Comparison of ENCODE assay signal across 29 mouse cellular contexts in genomic region chr12:75687314-75687713, GRCm38 (mm10). TPM values are rescaled to one million over a fixed set of nuclear protein-coding genes. Genes with fewer than 3 reads are reported as not detected.
DNase-seq lines count a peak whose midpoint lies in the region; ATAC-seq and TF ChIP-seq lines count a peak whose summit lies in the region.
"Had no signal": no experiment of that assay in that cellular context is flagged by ENCODE, and none has a peak within 500 bp of the region (broad histone marks: within the 10 kb centered on the region; RNA-seq: fewer than 3 reads in every experiment).

No protein-coding gene starts in this region.

- no peak overlapping the region for H3K4me2 ChIP-seq in intestine, embryonic 16.5 days (ENCODE audit: low read depth, low read length)
- H3K4me2 ChIP-seq in intestine, embryonic 15.5 days (replicated peaks) = no peak overlapping the region
- H3K4me2 ChIP-seq: forebrain, embryonic 15.5 days; heart, embryonic 13.5 days; hindbrain, embryonic 14.5 days had no signal

- H3K27me3 ChIP-seq in intestine, embryonic 16.5 days (replicated peaks; ENCODE audit: control insufficient read depth, insufficient read depth, low read length) = no peaks in the 10 kb centered on the region
- no peaks in the 10 kb centered on the region for H3K27me3 ChIP-seq in intestine, embryonic 15.5 days (replicated peaks)
- no peaks in the 10 kb centered on the region for H3K27me3 ChIP-seq in forebrain, embryonic 10.5 days (ENCODE audit: poor library complexity, severe bottlenecking)
- H3K27me3 ChIP-seq: CH12.LX; forebrain, embryonic 15.5 days; heart, embryonic 13.5 days had no signal

- TF ChIP-seq CTCF in bone marrow macrophage, adult 2 months (IDR thresholded peaks at IDR 0.05; ENCODE audit: low read depth, low read length) = no peak

- H3K27ac ChIP-seq in intestine, embryonic 16.5 days (ENCODE audit: low read length) = no peak overlapping the region
- no peak overlapping the region for H3K27ac ChIP-seq in intestine, embryonic 15.5 days
- H3K27ac ChIP-seq in bone marrow macrophage, adult 2 months (ENCODE audit: insufficient read depth, low read depth, low read length) = peak overlapping the region; percentile 92
- H3K27ac ChIP-seq in forebrain, embryonic 10.5 days = no peak overlapping the region
- H3K27ac ChIP-seq: forebrain, embryonic 15.5 days; gastrocnemius, adult 2 months; heart, embryonic 13.5 days; hindbrain, embryonic 14.5 days; hindbrain, postnatal 0 days had no signal

- no peak for DNase-seq in frontal cortex, adult 2 months (ENCODE audit: extremely low spot score in 1 of 2, low spot score in 1 of 2)
- DNase-seq in frontal cortex, postnatal 36 days (ENCODE audit: low spot score in 2 of 2) = no peak
- no peak for DNase-seq in forebrain, embryonic 10.5 days (ENCODE audit: extremely low spot score, low spot score)
- DNase-seq: adrenal gland, adult 8-10 months; adrenal gland, postnatal 25 days; B cell, adult 2 months; cerebellum, adult 11 months; cerebellum, adult 8-10 months; cerebellum, postnatal 10 days; cerebellum, postnatal 36 days; gastrocnemius, adult 2 months; gastrocnemius, postnatal 14 days; heart, adult 11 months; heart, postnatal 14 days; heart, postnatal 4 days; kidney, adult 11 months; kidney, adult 8-10 months had no signal

- no peak overlapping the region for H3K4me3 ChIP-seq in intestine, embryonic 16.5 days (ENCODE audit: low read length)
- no peak overlapping the region for H3K4me3 ChIP-seq in intestine, embryonic 15.5 days (replicated peaks)
- H3K4me3 ChIP-seq in bone marrow macrophage, adult 2 months (ENCODE audit: insufficient read depth, low read length) = peak overlapping the region; percentile 36; the same call in 1 of the 2 replicates
- H3K4me3 ChIP-seq in forebrain, embryonic 10.5 days = no peak overlapping the region
- H3K4me3 ChIP-seq: forebrain, embryonic 15.5 days; gastrocnemius, adult 2 months; heart, embryonic 13.5 days had no signal

- no peaks in the 10 kb centered on the region for H3K4me1 ChIP-seq in intestine, embryonic 16.5 days (ENCODE audit: control insufficient read depth, insufficient read depth, low read length)
- no peaks in the 10 kb centered on the region for H3K4me1 ChIP-seq in intestine, embryonic 15.5 days (replicated peaks)
- H3K4me1 ChIP-seq in bone marrow macrophage, adult 2 months (ENCODE audit: control insufficient read depth, insufficient read depth, low read length) = peaks cover 31% of the 10 kb centered on the region
- no peaks in the 10 kb centered on the region for H3K4me1 ChIP-seq in forebrain, embryonic 10.5 days
- H3K4me1 ChIP-seq: forebrain, embryonic 15.5 days; heart, embryonic 13.5 days had no signal

- ATAC-seq in intestine, embryonic 16.5 days = peak; percentile 58; the same call in 1 of the 2 replicates
- ATAC-seq in intestine, embryonic 15.5 days = no peak
- peak; percentile 62 for ATAC-seq in granulocyte monocyte progenitor cell, adult 5-6 weeks (replicated peaks; ENCODE audit: poor library complexity, severe bottlenecking)
- ATAC-seq in megakaryocyte progenitor cell, adult 5-6 weeks (replicated peaks; ENCODE audit: poor library complexity) = peak; percentile 29
- ATAC-seq: forebrain, embryonic 15.5 days; hindbrain, postnatal 0 days; inflammation-experienced regulatory T-cells, adult 6 months had no signal

- H3K9me3 ChIP-seq in intestine, embryonic 16.5 days (ENCODE audit: control insufficient read depth, low read length) = no peaks in the 10 kb centered on the region
- H3K9me3 ChIP-seq in intestine, embryonic 15.5 days = no peaks in the 10 kb centered on the region
- no peaks in the 10 kb centered on the region for H3K9me3 ChIP-seq in forebrain, embryonic 10.5 days
- H3K9me3 ChIP-seq: forebrain, embryonic 15.5 days; heart, embryonic 13.5 days had no signal

- 30% methylated on average over 4 of the region's 4 CpGs for WGBS in intestine, embryonic 16.5 days
- 32% methylated on average over 4 of the region's 4 CpGs for WGBS in intestine, embryonic 15.5 days
- 82% methylated on average over 4 of the region's 4 CpGs for WGBS in forebrain, embryonic 10.5 days

- no peak for TF ChIP-seq POLR2A in bone marrow macrophage, adult 2 months (IDR thresholded peaks at IDR 0.05; ENCODE audit: borderline replicate concordance, low read depth, low read length)

- H3K36me3 ChIP-seq in intestine, embryonic 16.5 days (ENCODE audit: control insufficient read depth, insufficient read depth, low read length) = no peaks in the 10 kb centered on the region
- no peaks in the 10 kb centered on the region for H3K36me3 ChIP-seq in intestine, embryonic 15.5 days
- no peaks in the 10 kb centered on the region for H3K36me3 ChIP-seq in forebrain, embryonic 10.5 days (replicated peaks)
- H3K36me3 ChIP-seq: forebrain, embryonic 15.5 days; G1E; heart, embryonic 13.5 days had no signal

- H3K9ac ChIP-seq in intestine, embryonic 16.5 days (ENCODE audit: low read depth, low read length) = no peak overlapping the region
- no peak overlapping the region for H3K9ac ChIP-seq in intestine, embryonic 15.5 days
- H3K9ac ChIP-seq: forebrain, embryonic 15.5 days; heart, embryonic 13.5 days; hindbrain, embryonic 14.5 days had no signal

RNA-seq across cellular contexts. Expression of gene Wdr89, which starts 18.0 kb away (rescaled TPM):
- polyA plus RNA-seq in intestine, embryonic 16.5 days (2015; fragmentation: Nextera tagmentation; extraction: Ambion mirVana) = 8.5 and 9.3 TPM in 2 replicates
- 11.0 and 12.6 TPM in 2 replicates for polyA plus RNA-seq in intestine, embryonic 15.5 days (2015; fragmentation: Nextera tagmentation; extraction: Ambion mirVana)
- polyA plus RNA-seq in bone marrow macrophage, adult 2 months (2012; ENCODE audit: insufficient read depth, insufficient read length, missing spikeins) = 13.7 and 15.0 TPM in 2 replicates
- 12.7 and 16.5 TPM in 2 replicates for total RNA-seq in granulocyte monocyte progenitor cell, adult 5-6 weeks (2014; fragmentation: Nextera tagmentation)
- total RNA-seq in granulocyte monocyte progenitor cell, adult 5-6 weeks (2017) = 22.5 and 38.8 TPM in 2 replicates
- 17.0 and 20.6 TPM in 2 replicates for total RNA-seq in megakaryocyte progenitor cell, adult 5-6 weeks (2015)
- total RNA-seq in megakaryocyte progenitor cell, adult 5-6 weeks (2017) = 17.4 and 17.5 TPM in 2 replicates
- 5.3 and 6.6 TPM in 2 replicates for polyA plus RNA-seq in frontal cortex, adult 2 months (2012; rRNA removed)
- polyA plus RNA-seq in forebrain, embryonic 10.5 days (2016; fragmentation: Nextera tagmentation; extraction: Ambion mirVana) = 13.9 and 14.7 TPM in 2 replicates

RNA-seq across cellular contexts. Expression of gene Sgpp1, which starts 48.2 kb away (rescaled TPM):
- polyA plus RNA-seq in intestine, embryonic 16.5 days (2015; fragmentation: Nextera tagmentation; extraction: Ambion mirVana) = 9.6 and 12.6 TPM in 2 replicates
- polyA plus RNA-seq in intestine, embryonic 15.5 days (2015; fragmentation: Nextera tagmentation; extraction: Ambion mirVana) = 16.2 and 16.3 TPM in 2 replicates
- polyA plus RNA-seq in bone marrow macrophage, adult 2 months (2012; ENCODE audit: insufficient read depth, insufficient read length, missing spikeins) = 137 and 144 TPM in 2 replicates
- 43.6 and 52.2 TPM in 2 replicates for total RNA-seq in granulocyte monocyte progenitor cell, adult 5-6 weeks (2014; fragmentation: Nextera tagmentation)
- 67.0 and 77.4 TPM in 2 replicates for total RNA-seq in granulocyte monocyte progenitor cell, adult 5-6 weeks (2017)
- 85.2 and 93.9 TPM in 2 replicates for total RNA-seq in megakaryocyte progenitor cell, adult 5-6 weeks (2015)
- total RNA-seq in megakaryocyte progenitor cell, adult 5-6 weeks (2017) = 66.5 and 75.7 TPM in 2 replicates
- polyA plus RNA-seq in frontal cortex, adult 2 months (2012; rRNA removed) = 26.4 and 29.3 TPM in 2 replicates
- polyA plus RNA-seq in forebrain, embryonic 10.5 days (2016; fragmentation: Nextera tagmentation; extraction: Ambion mirVana) = 5.5 and 5.8 TPM in 2 replicates
